In the genomic region with DNA sequence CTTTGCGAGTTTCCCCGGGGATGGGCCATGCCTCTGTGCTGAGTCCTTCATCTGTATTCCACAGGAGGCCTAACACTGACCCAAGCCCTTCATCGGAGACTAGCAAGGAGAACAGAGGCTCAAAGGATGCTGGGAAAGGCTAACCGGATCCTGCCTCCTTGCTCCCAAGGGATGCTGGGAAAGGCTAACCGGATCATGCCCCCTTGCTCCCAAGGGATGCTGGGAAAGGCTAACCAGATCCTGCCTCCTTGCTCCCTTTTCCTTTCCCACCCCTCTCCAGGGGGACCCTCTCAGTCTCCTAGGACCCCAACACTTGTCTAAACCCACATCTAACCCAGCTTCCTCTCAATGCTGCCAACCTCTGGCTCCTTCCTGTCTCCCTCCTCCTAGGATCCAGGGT, we compare ENCODE assay signal across 21 mouse cellular contexts. TPM values are rescaled to one million over a fixed set of nuclear protein-coding genes. Genes with fewer than 3 reads are reported as not detected.
"Had no signal": no experiment of that assay in that cellular context is flagged by ENCODE, and none has a peak within 500 bp of the region (broad histone marks: within the 10 kb centered on the region; RNA-seq: fewer than 3 reads in every experiment).

No protein-coding gene starts in this region.

- H3K36me3 ChIP-seq: limb, embryonic 10.5 days; limb, embryonic 13.5 days; liver, embryonic 12.5 days; liver, embryonic 15.5 days; lung, embryonic 15.5 days; midbrain, embryonic 15.5 days; neural tube, embryonic 13.5 days had no signal

- H3K9ac ChIP-seq: limb, embryonic 13.5 days; liver, embryonic 12.5 days; liver, embryonic 15.5 days; lung, embryonic 15.5 days; midbrain, embryonic 15.5 days; neural tube, embryonic 13.5 days had no signal

- H3K27me3 ChIP-seq: liver, embryonic 15.5 days; lung, embryonic 15.5 days; midbrain, embryonic 15.5 days; neural tube, embryonic 13.5 days had no signal

- DNase-seq: kidney, adult 18-20 months; kidney, postnatal 14 days; kidney, postnatal 4 days; liver; lung, adult 18-20 months; lung, postnatal 10 days; lung, postnatal 36 days; thymus, adult 2 months; thymus, postnatal 14 days; thymus, postnatal 4 days had no signal

- H3K9me3 ChIP-seq: limb, embryonic 13.5 days; liver, embryonic 12.5 days; liver, embryonic 15.5 days; lung, embryonic 15.5 days; midbrain, embryonic 15.5 days; neural tube, embryonic 13.5 days had no signal

- H3K4me2 ChIP-seq: limb, embryonic 13.5 days; liver, embryonic 12.5 days; liver, embryonic 15.5 days; lung, embryonic 15.5 days; midbrain, embryonic 11.5 days; midbrain, embryonic 15.5 days; neural tube, embryonic 13.5 days had no signal

- ATAC-seq: liver, embryonic 12.5 days; midbrain, embryonic 15.5 days had no signal

- H3K4me3 ChIP-seq: limb, embryonic 10.5 days; limb, embryonic 13.5 days; liver, embryonic 12.5 days; liver, embryonic 15.5 days; lung, embryonic 15.5 days; megakaryocyte, embryonic 14.5 days; midbrain, embryonic 15.5 days; myocyte; neural tube, embryonic 13.5 days had no signal

- H3K27ac ChIP-seq: limb, embryonic 13.5 days; liver, embryonic 12.5 days; liver, embryonic 15.5 days; lung, embryonic 15.5 days; midbrain, embryonic 15.5 days; neural tube, embryonic 13.5 days had no signal

RNA-seq across cellular contexts. Expression of a gene that starts 45.4 kb away (rescaled TPM):
- total RNA-seq: layer of hippocampus, adult 18-20 months had no signal
- polyA plus RNA-seq: midbrain, embryonic 15.5 days had no signal
